Mouse (Mus musculus) testis, adult 2 months (tissue): ENCODE measurements around the gene Nek5.

Experiments
- CTCF ChIP-seq: fragments of 200-500 bp; IDR thresholded peaks from 2 replicates; pipeline ENCODE4 v1.5.1; 2012; ENCODE audit warnings: low read depth, mild to moderate bottlenecking, inconsistent platforms, low read length, moderate library complexity; ENCODE audit not compliant: control insufficient read depth, insufficient read depth, insufficient replicate concordance
- POLR2A ChIP-seq: fragments of 200-500 bp; IDR thresholded peaks from 2 replicates; pipeline ENCODE4 v1.6.1; 2012; ENCODE audit warnings: low read depth, mild to moderate bottlenecking, inconsistent platforms, low read length, moderate library complexity; ENCODE audit not compliant: control insufficient read depth

GRCm38 (mm10) chr8:22142592-22142991 is 17.7 kb upstream of the Nek5 start:
- TF ChIP-seq CTCF (no peak), POLR2A (no peak)
